Mouse (Mus musculus): ENCODE data around the gene Foxp1. TPM values are rescaled to one million over a fixed set of nuclear protein-coding genes. Genes with fewer than 3 reads are reported as not detected.

Foxp1 gene
- total RNA-seq, 2 experiments from 2014 or later: 35.0 to 46.2 TPM

DNA sequence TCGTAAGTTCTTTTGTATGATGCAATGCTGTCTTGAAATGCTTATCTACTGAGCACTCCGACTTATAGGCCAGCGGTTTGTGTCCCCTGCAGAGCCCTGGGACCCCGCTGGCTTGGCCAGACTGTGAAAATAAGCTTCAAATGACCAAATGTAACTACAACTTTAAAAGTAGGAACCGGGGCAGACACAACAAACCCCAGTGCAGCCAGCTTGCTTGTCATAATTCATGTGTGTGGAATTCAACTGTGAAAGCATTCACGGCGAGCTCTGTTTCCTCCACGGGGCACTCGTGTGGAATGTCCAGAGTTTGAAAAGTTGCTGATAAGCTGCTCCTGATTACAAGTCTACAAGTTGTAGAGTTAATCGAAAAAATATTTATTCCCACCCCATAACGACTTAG lies 71.0 kb downstream of the Foxp1 start:
- no peak for ATAC-seq (replicated peaks; ENCODE audit: low FRiP score, low TSS enrichment, poor library complexity, severe bottlenecking)

DNA sequence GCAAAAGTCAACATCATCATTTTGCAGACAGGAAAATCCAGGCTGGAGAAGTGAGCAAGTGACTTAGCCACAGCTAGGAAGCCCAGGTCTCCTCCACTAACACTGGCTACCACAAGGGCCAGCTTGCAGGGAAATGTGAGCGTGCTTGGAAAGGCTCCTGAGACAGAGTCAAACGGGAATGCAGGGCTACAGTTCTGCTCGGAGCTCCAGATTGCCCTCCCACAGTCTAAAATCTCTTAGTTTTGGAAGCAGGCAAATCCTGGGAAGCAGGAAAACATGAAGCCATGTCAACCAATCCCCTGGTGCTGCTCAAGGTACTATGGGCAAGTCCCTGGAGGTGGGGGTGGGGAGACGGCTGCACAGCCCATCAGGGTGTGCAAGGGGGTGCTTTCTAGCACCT lies 75.1 kb downstream of the Foxp1 start:
- ATAC-seq (replicated peaks; ENCODE audit: low FRiP score, low TSS enrichment, poor library complexity, severe bottlenecking): no peak

DNA sequence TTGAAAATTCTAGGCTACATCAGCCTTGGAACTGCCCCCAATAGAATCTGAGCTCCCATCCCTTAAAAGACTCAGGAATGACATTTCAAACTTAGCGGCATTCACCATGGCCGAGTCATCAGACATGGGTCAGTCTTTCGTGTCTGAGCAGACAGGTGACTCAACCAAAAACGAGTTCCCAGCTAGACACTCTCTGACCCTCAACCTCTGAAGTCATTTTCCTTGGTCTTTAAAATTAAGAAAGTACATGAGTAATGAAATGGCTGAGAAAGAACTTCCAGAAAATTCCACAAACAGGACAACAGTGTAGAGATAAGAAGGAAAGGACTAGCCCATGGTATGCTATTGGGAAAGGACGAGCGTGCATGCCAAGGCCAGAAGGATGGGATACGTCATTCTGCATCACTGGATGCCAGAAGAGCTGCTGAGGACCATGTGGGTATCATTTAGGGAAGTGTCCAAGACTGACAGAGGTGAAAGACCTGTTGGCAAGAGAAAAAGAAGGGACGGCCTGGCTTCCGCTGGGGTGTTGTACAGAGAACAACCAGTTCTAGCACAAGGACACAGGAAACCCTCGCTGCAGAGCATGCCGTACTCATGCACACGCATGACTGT lies 75.6 kb downstream of the Foxp1 start:
- ATAC-seq (replicated peaks; ENCODE audit: low FRiP score, low TSS enrichment, poor library complexity, severe bottlenecking): no peak

DNA sequence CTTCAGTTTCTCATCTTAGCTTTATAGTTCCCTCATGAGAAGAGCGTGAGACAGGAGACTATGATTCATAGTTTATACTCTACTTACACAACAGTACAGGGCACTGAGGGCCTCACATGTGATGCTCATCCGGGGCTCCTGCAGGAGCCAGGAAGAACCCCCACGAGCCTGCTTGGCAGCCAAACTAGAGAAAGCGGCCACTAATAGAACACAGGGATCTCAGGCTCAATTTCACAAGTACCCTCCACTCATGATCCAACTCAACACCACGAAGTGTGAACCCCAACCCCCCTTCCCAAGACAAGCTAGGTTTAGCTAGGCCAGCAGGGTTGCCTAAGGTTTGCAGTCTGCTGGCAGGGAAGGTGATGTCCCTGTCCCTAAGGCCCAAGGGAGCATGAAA lies 79.1 kb downstream of the Foxp1 start:
- no peak for ATAC-seq (replicated peaks; ENCODE audit: low FRiP score, low TSS enrichment, poor library complexity, severe bottlenecking)

DNA sequence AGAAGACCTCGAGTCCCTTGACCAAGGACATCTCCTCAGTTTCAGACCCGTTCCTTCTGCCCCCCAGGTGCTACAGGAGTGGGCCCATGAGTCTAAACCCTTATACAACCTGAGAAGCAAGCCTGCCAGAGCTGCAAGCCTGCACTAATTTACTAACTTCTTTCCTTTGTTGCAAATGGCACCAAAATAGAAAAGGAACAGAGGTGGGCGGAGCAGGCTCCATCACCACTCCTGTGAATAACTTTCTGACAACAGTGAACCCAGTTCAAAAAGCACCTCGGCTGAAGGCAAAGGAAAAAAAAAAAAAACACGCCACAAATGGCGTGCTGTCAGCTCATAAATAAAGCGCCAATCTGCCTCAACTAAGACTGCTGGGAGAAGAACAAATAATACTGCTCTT lies 81.4 kb downstream of the Foxp1 start:
- ATAC-seq (replicated peaks; ENCODE audit: low FRiP score, low TSS enrichment, poor library complexity, severe bottlenecking): no peak

DNA sequence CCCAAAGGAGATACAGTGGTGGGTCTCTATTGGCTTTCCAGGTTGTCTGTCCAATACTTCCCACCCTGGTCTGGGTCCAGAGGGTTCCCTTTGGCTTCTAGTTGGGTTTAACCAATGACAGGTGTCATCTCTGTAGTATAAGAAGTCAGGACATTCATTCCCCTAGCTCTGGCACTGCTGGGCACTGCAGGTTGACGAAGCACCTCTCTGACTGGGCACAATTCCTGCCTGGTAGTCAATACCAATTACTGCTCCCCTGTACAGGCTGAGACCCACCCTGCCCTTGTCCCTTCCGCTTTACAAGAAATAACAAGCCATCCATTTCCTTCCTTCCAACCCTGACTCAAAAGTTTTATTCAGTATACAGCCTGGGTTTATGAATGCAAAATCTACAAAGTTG lies 81.9 kb downstream of the Foxp1 start:
- ATAC-seq (replicated peaks; ENCODE audit: low FRiP score, low TSS enrichment, poor library complexity, severe bottlenecking): no peak

DNA sequence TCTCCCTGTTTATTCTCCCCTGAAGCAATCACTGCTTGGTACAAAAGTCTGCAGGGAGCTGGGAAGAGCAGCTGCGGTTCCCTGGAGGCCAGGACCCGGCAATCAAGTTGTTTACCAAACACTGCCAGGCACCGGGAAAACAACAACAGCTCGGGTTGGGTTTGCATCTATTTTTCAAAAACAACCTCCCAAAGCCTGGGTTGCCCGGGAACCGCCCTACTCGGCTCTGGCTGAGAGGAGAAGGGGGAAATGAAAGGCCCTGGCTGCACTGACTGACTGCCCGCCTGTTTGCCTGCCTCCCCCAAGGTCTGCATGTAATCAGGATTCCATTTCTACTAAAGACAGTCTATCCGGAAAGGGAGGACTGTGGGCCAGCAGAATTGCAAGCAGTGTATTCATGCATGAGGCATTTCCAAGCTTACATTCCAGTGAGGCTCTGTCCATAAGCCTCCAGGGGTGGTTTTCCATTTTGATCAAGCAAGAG lies 82.6 kb downstream of the Foxp1 start:
- no peak for ATAC-seq (replicated peaks; ENCODE audit: low FRiP score, low TSS enrichment, poor library complexity, severe bottlenecking)

DNA sequence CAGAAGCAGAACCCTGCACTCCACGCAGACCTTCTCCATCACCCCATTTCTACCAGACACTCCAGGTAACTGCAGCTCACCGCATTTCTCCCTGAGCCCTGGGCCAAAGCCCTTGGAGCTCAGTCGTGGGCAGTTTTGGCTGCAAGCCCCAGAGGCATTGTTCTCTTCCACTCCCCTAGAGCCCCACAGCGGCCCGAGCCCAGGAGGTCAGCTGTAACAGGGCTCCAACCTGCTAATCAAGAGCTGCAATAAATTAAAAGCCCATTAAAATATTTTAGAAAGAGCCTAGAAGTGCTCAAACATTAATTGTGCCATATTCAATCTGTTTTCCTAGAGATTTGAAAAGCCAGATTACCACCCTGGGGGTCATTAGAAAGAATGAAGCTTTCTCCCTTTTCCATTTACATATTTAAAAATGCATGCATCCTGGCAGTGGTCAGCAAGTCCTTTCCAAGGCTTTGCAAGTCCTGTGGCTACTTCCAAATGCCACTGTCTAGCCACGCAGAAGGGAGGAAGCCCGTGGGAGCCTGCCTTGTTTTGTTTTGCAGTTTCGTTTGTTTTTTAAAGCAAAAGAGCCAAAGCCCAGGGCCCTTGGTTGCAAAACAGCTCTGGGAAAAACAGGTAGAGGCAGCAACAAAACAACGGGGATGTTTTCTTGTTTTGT lies 83.2 kb downstream of the Foxp1 start:
- no peak for ATAC-seq (replicated peaks; ENCODE audit: low FRiP score, low TSS enrichment, poor library complexity, severe bottlenecking)

DNA sequence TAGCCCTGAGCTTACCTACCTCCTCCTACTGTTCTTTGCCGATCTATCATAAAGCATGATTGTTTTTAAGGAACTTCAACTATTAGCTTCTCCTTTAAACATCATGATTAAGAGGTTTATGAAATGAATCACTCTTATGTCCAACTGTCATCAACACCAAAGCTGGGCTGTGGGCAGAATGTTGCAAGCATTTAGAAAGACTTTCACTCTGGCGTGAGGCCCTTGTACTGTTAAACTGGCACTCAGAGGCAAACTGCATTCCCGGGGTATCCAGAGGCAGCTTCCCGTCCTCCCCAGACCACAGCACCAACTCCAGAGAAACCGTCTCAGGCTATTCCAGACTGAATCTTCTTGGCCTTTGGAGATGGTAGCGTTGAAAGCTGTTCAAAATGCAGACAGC lies 86.2 kb downstream of the Foxp1 start:
- no peak for ATAC-seq (replicated peaks; ENCODE audit: low FRiP score, low TSS enrichment, poor library complexity, severe bottlenecking)

DNA sequence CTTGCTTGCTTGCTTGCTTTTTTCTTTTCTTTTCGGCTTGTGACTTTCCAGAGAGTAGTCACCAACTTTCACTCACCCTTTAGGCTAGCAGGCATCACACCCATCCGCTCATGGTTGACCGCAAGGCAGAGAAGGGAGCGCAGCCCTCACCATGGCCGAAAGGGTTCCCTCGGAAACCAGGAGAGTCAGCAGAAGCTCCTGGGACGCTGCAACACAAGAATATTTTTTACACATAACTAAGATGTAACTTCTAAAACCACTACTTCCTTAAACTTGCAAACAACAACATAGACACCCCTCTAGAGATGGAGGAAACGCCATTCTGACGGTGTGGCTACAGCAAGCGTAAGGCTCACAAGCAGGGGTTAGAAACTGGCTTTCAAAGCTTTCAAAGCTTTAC lies 87.4 kb downstream of the Foxp1 start:
- ATAC-seq (replicated peaks; ENCODE audit: low FRiP score, low TSS enrichment, poor library complexity, severe bottlenecking): no peak

DNA sequence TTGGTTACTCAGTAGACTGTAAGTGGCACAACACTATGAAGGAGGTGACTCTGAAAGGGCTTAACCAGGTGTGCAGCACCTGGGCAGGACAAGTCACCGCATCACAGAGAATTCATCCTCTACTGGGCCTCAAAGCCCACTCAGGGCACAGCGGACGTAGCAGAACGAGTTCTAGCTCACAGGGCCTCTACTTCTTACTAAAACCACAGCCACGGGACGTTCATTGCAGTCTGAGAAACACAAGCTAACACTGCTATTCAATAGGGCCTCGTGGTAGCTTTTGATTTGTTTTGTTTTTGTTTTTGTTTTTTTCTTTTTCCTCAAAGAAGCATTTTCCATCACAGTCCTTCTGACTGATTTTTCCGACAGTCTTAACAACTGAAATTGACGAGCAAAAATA lies 89.5 kb downstream of the Foxp1 start:
- ATAC-seq (replicated peaks; ENCODE audit: low FRiP score, low TSS enrichment, poor library complexity, severe bottlenecking): no peak

DNA sequence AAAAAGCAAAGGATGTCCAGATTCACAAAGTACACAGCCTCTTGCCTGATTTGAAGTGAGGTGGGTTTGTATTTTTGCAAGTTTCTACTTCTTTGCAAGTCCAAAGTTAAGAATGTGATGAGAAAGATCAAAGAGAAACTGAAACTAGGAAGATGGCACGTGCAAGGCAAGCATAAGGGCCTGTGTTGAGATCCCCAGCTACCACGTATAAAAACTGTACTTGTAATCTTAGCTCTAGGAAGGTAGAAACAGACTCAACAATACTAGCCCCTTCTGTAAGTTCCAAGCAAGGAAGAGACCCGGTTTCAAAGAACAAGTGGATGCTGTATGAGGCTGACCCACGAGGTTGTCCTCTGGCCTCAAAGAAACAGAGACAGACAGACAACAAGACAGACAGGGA lies 90.6 kb downstream of the Foxp1 start:
- peak; percentile 36; the same call in 1 of the 2 replicates for ATAC-seq (replicated peaks; ENCODE audit: low FRiP score, low TSS enrichment, poor library complexity, severe bottlenecking)

DNA sequence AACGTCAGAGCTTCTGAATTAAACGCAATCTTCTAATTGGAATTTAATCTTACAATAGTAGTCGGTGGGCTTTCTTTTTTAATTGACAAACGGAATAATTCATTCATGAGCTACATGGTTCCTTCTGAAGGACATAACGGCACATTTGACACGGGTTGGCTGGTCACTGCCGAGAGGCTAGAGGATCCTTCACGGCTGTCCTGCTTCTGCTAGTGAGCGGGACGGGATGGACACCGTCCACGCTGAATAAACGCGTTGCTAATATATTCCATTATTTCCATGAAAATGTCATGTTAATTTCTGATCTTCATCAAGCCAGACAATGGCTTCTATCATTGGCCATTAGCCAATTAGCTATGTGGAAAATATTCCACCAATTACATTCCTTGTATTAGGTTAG lies 92.0 kb downstream of the Foxp1 start:
- no peak for ATAC-seq (replicated peaks; ENCODE audit: low FRiP score, low TSS enrichment, poor library complexity, severe bottlenecking)

DNA sequence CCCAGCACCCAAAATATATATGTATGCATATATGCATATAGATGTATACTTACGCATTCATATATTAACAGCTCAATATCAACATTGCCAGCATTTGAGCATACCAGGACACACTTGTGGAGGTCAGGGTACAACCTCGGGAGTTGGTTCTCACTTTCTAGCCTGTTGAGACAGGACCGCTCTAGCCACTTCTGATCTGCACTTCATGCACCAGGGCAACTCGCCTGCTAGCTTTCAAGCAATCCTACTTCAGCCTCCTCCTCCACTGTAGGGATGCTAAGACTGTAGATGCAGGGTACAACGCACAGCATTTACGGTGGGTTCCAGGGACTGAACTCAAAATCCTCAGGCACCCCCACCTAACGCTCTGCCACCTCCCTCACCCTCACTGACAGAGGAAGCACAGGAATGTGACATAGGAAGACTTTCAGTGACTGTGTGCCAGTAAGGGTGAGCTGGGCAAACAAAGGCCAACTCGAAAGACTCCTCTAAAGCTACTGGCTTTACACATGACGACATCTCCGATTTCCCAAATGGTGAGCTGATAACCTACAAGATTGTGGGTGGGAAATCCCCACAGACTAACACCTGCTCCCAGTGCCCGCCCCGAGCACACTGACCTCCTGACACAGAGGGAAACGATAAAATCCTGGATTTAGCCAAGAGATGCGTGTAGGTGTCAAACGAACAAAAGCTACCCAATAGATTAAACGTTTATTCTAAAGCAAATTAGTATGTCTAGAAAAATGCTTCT lies 93.0 kb downstream of the Foxp1 start:
- no peak for ATAC-seq (replicated peaks; ENCODE audit: low FRiP score, low TSS enrichment, poor library complexity, severe bottlenecking)

DNA sequence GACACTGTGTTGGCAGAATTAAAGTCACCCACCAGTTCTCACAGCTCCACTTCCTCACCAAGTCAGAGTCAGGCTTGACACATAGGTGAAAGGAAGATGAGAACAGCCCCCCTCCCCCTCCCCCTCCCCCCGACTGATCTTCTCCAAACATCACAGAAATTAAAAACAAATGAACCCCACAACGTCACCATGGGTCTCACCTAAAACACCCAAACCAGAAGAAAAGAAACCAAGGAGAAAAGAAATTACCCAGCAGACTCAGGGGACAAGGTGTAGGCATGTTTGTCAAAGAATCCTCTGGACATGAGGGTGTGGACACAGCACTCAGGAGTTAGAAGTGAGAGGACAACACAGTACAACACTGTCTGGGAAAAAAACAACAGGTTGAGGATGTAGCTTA lies 93.6 kb downstream of the Foxp1 start:
- ATAC-seq (replicated peaks; ENCODE audit: low FRiP score, low TSS enrichment, poor library complexity, severe bottlenecking): no peak

DNA sequence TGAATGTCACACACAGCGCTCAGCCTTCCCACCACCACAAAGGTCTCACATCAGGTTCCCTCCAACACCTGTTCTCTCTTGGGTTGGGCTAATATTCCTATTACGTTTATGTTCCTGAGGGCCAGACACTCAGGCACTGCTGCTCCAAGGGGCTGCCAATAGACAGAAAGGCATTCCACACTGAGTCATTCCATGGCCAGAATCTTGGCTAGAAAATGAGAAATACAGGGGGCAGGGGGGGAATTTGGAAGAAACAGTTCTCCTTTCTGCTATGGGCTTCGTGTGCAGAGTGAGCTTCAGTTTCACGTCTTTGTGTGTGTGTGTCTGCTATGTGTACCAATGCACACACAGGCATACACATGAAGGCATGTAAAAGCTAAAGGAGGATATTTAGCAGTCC lies 95.2 kb downstream of the Foxp1 start:
- no peak for ATAC-seq (replicated peaks; ENCODE audit: low FRiP score, low TSS enrichment, poor library complexity, severe bottlenecking)

DNA sequence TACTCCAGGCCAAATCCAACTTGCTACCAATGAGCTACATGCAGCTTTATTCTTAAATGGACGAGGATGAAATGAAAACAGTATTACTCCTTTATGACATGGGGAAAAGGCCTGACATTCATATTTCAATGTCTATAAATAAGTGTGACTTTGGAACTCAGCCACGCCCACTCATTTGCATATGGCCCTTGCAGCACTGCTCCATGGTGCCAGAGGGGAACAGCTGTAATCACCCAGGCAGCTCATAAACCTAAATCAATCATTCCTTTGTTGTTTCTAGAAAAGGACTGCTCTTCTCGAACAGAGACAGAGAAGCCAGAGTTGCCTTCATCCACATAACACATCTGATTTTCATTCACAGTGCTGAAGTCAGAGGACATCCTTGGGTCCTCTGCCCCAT lies 97.5 kb downstream of the Foxp1 start:
- ATAC-seq (replicated peaks; ENCODE audit: low FRiP score, low TSS enrichment, poor library complexity, severe bottlenecking): peak; percentile 50; the same call in 1 of the 2 replicates

DNA sequence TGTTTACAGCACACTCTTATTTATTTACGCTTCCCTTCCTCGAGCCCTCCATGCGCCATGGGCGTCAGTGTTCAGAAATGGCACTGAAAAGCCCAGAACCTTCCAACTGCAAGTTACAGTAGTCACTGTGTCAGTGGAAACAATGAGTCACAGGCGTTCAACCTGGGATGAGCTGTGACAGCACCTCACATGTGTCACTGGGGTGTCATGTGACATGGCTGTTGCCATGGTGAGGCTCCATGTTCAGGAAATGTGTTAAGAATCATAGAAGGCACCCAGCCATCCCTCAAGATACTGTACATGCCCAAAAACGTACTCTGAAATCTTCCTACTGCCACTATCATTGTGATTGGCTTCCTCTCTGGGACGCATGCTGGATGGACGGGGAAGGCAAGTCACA lies 101.9 kb downstream of the Foxp1 start:
- no peak for ATAC-seq (replicated peaks; ENCODE audit: low FRiP score, low TSS enrichment, poor library complexity, severe bottlenecking)

DNA sequence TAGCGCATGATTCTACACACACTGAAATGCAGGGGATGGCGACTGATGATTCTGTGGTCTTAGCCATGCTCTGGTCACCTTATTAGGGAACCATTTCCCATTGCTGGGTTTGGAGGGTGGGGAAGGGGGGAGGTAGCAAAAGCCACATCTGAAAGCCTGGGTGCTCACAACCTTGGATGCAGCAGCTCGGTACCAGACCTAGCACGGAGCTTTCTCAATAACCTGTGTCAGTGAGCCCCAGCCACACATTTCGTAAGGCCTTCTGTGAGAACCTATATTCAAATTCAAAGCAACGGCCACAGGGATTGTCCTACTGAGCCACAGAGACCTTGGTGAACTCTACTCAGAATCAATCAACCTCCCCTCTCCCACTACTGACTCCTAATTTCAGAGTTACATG lies 109.9 kb downstream of the Foxp1 start:
- ATAC-seq (replicated peaks; ENCODE audit: low FRiP score, low TSS enrichment, poor library complexity, severe bottlenecking): no peak

DNA sequence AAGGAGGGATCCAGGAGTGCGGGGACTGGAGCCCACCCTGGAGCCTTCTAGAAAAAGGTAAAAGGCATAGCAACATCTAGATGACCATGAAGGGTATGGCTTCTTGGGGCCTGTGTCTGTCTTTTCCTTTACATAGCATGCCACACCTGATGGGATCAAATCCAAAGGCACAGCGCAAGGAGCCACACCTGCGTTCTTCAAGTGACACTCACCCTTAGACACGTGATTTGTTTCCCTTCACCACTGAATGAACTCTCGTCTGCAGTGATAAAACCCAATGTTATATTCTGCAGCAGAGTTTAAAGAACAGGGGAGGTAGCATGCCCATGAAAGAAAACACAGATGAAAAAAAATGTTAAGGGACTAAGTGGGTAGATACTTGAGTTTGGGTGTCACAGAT lies 112.9 kb downstream of the Foxp1 start:
- ATAC-seq (replicated peaks; ENCODE audit: low FRiP score, low TSS enrichment, poor library complexity, severe bottlenecking): no peak

DNA sequence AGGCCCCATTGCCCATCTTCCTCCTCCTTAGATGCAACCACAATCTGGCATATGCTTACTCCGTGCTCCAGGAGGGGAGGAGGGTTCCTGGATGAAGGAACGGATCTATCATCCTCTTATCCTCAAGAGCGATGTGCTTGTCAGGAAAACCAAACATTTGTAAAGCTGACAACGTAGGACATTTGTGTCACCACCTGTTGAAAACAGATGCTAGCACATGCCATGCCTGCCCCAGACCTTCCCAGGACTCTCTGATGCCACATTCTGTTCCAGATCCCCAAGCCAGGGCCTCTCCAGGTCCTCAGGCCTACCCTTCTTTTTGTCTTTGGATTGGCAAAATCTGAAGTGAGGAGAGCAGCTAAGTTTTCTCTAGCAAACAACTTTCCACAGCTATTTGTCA lies 113.6 kb downstream of the Foxp1 start:
- no peak for ATAC-seq (replicated peaks; ENCODE audit: low FRiP score, low TSS enrichment, poor library complexity, severe bottlenecking)
